Mouse (Mus musculus): ENCODE measurements around the gene Itsn1. TPM values are rescaled to one million over a fixed set of nuclear protein-coding genes. Genes with fewer than 3 reads are reported as not detected.

Gene Itsn1
- 10 to 100 TPM; 40.8 to 56.7 TPM for total RNA-seq (2021)

DNA sequence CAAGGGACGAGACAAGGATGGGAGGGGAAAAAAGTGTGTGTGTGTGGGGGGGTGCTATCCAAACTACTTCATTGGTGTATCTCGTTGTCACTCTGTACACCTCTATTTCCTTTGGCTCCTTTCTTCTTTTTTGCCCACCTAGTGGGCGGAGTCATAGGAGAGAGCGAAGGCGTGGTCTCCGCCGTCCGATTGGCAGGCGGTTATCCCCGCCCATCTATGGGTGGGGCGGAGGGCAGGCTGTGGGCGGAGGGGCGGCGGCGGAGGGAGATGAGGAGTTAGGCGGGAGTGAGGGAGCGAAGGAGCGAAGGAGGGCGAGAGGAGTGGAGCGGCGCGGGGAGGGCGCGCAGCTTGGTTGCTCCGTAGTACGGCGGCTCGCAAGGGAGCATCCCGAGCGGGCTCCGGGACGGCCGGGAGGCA lies at the start of gene Itsn1:
Gene Itsn1, plus strand, starts transcription at position 216 of the 417 bp plus-strand sequence.
- DNase-seq (ENCODE audit: low spot score), result peak; percentile 97
- intact Hi-C loops (cut with DNase I), result loop anchor here (10.0 kb wide), 1 partner anchor 566 kb away; the partner anchor contains the start of gene Kcne2

DNA sequence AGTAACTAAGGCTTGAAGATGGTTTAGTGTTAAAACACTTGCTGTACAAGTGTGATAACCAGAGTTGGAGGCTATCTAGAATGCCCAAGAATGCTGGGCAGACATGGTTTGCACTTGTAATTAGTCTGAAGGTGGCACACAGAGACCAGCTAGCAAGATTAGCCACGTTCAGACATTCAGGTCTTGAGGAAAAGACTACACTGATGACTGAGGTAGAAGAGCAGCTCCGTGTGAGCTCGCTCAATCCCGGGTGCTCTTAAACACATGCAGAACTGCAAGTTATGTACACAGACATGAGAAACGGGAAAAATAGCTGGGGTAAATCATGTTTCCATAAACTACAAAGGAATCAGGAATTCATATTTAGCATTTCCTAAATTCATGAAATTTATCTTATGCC lies 48.4 kb upstream of the Itsn1 start:
- intact Hi-C loops (cut with DNase I), result no loop called here
- DNase-seq (ENCODE audit: low spot score), result no peak

DNA sequence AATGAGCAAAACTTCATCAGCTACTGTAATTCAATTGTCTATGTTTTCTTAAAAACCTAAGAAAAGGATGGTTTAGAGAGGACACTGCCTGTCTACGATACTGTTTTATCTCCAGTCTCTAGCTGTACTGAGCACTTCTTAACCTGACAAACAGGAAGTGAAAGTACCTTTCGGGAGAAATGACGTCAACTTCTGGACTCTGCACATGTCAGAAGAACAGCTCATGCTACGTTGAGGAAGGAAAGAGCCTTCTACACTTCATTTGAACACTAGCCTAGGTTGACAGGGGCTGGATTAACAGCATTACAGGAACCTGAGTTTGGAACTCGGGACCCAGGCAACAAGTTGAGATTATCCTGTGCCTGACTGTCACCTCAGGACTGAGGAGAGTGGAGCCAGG lies 43.6 kb upstream of the Itsn1 start:
- intact Hi-C loops (cut with DNase I), result loop anchor here (5.0 kb wide), 1 partner anchor 88 kb away; the partner anchor contains the start of gene Tmem50b
- no peak for DNase-seq (ENCODE audit: low spot score)

DNA sequence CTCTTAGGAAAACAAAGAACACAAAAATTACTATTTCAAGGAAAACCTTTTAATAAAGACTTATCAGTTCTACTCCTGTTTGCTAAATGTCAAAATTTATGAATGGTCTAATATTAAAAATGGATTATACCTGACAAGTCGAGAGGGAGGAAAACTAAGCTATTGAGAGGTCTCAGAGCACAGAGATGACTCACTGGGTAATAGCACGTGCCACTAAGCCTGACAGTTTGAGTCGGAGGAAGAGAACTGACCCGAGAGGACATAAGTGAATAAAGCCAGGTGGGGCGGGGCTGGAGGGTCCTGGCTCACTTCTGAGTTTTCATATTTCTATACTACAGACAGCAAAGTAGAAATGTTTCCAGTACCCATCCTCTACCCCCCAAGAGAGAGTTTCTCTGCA lies 42.7 kb upstream of the Itsn1 start:
- DNase-seq (ENCODE audit: low spot score), result no peak
- intact Hi-C loops (cut with DNase I), result loop anchor here (5.0 kb wide), 1 partner anchor 89 kb away; the partner anchor contains the start of gene Tmem50b

DNA sequence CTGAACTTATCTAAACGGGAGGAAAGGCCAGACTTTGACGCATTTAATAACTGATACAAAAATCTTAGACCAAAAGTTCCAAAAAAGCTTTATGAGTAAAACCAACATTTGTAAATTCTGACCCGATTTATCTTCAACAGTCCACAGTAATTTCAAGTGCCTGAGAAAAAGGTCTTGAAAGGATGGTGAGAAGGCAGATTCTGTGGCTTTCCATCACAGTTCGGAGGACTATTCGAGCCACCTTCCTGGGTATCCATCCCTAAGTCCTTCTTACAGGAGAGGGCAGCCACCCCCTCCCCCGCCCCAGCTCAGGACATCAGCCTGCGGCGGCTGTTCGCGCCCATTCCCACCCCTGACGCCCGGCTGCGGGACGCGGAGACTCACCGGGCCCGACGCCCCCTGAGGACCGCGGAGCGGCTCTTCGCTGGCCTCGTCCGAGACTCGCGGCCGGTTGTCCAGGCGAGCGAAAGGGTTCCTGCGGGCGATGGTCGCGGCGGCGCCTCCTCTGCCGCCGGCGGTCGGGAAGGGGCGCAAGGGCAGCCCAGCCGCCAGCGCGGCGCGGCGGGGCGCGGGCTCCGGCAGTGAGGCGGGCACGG lies 41.0 kb upstream of the Itsn1 start:
- intact Hi-C loops (cut with DNase I), result loop anchor here (2.0 to 5.0 kb wide), 2 partner anchors 39 to 91 kb away; partner anchors contain the start of gene Tmem50b
- no peak for DNase-seq (ENCODE audit: low spot score)

DNA sequence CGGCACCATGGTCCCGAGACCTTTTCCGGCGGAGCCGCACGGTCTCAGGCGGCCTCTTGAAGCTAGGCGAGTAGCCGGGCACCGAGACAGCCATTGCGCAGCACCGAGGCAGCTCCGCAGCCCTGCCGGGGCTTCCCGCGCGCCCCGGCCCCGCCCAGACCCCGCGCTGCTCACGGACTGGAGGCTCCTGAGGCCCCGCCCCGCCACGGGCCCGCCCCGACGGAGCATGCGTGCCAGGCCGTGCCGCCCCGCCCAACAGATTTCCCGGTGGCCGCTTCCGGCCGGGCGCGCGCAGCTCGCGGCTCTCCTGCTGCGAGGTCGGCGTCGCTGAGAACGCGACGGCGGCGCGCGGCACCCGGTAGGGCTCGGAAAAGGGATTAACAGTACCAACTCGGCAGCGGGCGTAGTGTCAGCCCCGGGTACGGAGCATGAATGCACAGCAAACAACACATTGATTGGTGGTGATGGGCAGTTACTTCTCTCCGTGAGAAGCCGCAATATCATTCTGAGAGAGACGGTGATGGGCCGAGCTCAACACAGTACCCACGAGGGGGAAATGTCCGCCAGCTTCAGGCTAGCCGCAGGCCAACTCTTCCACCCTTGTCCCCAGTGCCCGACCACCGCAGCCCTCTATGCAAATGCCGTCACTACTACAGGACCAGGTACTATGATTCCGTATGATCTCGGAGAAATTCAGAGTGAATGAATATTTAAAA lies 40.3 kb upstream of the Itsn1 start, which contains the start of gene Donson:
Gene Donson, minus strand, starts transcription at position 152 of the 716 bp plus-strand sequence.
- peak; percentile 86 for DNase-seq (ENCODE audit: low spot score)
- intact Hi-C loops (cut with DNase I), result loop anchor here (2.0 to 5.0 kb wide), 2 partner anchors 40 to 91 kb away; partner anchors contain the start of gene Tmem50b

DNA sequence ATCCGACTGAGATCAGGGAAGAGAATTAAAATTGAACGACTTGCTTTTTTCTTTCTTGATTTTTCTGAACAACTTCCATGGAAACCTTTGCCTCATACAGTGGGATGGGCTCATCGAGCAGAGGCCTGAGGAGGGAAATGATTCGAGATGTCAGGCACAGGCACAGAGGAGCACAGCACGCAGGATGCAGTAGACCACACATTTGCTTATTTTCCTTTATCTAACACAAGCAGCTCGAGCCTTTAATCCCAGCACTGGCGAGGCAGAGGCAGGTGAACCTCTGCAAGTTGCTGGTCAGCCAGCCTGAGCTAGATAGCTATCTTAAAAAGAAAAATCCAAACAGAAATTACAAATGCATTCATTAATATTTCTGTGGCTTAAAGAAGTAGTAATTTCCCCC lies 39.3 kb upstream of the Itsn1 start:
- intact Hi-C loops (cut with DNase I), result loop anchor here (1.0 to 10.0 kb wide), 5 partner anchors 36 to 615 kb away; partner anchors contain the start of genes Smim11 and Tmem50b

DNA sequence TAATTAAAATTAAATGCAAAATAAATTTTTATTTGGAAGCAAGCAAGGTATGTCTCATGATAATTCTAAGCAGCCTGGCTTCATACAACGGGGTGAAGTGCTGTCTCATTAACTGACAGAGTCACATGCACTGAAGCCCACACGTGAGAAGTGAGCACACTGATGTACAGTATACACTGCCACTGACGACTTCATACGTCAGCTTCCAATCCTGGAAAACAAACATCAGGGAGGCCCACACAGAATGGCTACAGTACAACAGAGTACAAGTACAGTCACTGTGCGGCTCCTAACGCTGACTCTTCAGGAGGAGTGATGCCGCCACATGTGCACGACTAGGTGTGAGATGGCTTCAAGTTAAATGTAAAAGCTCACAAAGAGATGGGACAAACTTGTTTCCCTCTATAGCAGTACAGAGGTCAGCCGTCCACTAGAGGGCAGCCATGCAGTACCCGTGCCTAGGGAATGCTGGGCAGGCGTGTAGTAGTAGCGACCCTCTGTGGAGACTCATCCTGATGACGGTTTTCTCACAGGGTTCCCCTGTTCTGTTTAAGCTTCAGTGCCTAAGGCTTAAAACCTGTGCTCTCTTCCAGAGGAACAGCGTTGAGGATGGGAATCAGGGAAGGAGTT lies 34.5 kb upstream of the Itsn1 start:
- intact Hi-C loops (cut with DNase I), result loop anchor here (2.0 to 10.0 kb wide), 3 partner anchors 190 to 610 kb away; partner anchors contain the start of gene Smim11
- peak; percentile 21 for DNase-seq (ENCODE audit: low spot score)

More for the DNA sequence above, 39.3 kb upstream of the Itsn1 start:
- DNase-seq (ENCODE audit: low spot score), result no peak

DNA sequence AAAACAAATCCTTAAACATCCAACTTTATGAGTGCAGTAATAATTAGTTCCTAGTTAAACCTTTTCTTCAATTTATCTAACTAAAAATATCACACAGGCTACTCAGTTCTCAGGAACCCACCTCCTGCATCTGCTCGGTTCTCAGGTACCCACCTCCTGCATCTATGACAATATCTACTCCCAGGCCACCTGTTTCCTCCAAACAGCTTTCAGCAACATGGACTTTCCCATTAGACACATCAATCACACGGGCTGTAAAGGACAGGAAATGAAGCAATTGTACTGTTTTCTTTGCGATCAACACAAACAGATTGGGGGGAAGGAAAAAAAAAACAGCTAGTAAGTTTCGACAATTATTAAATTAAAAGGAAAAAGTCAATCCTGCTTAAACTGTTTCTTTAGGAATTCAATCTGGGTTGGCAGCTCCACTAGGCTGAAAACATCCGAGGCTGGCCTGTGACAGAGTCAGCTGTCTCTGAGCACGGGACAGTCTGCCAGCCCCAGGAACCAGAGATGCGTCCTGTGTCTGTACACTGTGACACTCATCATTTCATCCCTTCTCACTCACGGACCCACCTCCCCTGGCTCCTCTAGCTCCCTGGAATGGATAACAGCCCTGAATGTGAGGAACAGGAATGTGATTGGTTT lies 33.8 kb upstream of the Itsn1 start:
- intact Hi-C loops (cut with DNase I), result loop anchor here (2.0 to 10.0 kb wide), 3 partner anchors 190 to 610 kb away; partner anchors contain the start of gene Smim11
- DNase-seq (ENCODE audit: low spot score), result no peak

DNA sequence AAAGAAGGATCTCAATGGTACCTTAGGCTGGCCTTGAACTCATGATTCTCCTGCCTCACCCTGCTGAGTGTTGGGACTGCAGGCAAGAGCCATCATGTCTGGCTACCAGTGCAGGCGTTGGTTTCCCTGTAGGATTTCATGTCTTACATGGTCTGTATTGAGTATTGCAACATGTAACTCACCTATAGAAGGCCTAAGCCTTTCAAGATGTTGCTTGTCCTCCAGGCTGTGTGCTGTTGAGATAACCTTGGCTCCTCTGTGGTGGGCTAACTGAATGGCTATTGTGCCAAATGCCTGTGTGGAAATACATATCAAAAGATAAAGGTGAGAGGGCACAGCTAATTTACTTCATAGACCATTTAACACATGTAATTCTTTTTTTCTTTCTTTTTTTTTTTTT lies 30.1 kb upstream of the Itsn1 start:
- DNase-seq (ENCODE audit: low spot score), result no peak
- intact Hi-C loops (cut with DNase I), result loop anchor here (10.0 kb wide), 2 partner anchors 186 to 606 kb away; partner anchors contain the start of gene Smim11

DNA sequence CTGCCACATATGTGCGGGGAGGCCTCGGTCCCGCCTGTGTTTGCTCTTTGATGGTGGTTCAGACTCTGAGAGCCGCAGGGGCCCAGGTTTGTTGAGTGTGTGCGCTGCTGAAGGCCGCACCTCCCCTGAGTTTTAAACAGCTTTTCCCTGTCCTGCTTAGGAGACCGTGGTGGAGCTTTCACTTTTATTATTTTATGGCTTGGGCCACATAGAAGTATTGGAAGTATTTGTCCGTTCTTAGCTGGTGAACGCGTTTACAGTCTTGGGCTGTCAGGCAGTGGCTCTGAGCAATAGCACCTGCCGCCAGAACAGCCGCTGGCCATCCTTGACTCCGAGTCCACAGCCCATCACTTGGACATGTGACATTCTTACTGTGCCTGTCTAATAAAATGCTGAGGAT lies 27.2 kb upstream of the Itsn1 start:
- no peak for DNase-seq (ENCODE audit: low spot score)
- intact Hi-C loops (cut with DNase I), result no loop called here

DNA sequence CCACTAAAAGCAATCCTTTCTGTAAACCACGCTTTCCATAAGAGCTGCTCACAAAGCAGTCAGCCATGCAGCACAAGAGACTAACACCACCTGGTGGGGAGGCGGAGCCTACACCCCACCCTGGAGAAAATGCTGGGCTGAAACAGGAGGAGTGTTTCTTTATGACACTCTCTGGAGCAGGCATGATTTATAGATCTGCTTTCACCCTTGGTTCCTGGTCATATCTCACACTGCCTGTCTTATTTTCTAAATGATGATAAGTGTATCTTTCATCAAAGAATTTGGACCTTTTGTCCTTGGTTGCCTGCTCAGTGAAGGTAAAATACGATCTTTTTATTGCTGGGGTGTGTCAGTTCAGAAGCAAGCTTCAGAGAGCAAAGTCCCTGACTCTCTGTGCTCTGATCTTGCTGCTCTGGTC lies 26.3 kb upstream of the Itsn1 start:
- DNase-seq (ENCODE audit: low spot score), result no peak
- intact Hi-C loops (cut with DNase I), result no loop called here

DNA sequence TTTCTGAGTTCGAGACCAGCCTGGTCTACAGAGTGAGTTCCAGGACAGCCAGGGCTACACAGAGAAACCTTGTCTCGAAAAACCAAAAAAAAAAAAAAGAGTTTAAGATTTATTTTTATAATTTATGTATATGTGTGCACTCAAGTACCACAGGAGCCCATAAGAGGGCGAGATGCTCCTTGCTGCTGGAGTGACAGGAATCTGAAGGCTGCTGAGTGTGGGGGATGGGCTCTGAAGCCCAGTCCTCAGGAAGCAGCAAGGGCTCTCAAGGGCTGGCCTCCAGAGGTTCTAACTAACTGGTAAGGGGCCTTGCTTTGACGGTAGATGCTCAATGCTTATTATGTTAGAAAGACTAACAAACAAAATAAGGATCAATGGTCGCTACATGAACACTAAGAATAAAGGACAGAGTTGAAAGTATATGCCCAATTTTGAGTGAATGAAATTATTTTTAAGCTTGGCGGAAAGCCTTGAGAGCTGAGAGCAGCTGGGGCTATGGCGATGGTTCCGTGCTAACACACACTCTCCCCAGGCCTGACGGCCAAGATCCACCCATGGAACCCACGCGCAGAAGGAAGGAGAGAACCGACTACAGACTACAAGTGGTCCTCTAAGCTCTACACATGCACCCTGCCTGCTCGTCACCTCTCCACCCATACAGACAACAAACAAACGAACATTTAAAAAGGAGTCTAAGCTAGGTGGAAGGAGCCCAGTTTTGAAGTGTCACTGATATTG lies 24.3 kb upstream of the Itsn1 start:
- intact Hi-C loops (cut with DNase I), result no loop called here
- no peak for DNase-seq (ENCODE audit: low spot score)

DNA sequence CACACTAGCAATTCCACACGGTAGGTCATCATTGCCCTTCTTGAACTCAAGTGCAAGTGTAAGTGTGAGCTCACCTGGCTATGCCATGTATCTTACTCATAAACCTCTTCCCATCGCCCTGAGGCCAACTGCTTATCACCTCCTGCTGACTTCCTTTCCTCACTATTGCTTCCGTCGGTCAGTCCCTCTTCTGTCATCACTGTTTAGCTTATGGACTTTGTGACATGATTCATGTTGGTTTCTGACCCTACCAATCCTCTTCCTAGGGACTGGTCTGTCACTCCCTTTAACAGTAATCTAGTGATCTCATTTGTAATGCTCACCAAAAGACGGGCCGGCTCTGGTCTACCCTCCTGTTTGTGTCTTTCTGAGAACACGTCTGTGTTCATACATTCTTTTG lies 18.8 kb upstream of the Itsn1 start:
- DNase-seq (ENCODE audit: low spot score), result no peak
- intact Hi-C loops (cut with DNase I), result no loop called here

DNA sequence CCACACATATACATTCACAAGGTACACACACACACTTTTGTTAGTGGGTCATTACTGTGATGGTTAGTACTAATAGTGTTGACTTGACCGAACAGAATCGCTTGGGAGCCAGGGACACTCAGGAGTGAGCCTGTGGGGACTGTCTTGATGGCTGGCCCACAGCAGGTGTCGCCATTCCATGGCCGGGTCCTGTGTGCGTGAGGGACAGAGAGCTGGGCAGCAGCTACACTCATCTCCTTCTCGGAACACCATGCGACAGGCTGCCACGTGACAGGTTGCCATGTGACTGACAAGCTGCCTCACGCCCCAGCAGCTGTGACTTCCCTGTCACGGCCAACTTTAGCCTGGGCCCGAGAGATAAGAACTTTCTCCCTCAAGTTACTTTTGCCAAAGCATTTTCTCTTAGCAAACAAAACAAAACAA lies 12.1 kb upstream of the Itsn1 start:
- intact Hi-C loops (cut with DNase I), result no loop called here
- DNase-seq (ENCODE audit: low spot score), result peak; percentile 40

DNA sequence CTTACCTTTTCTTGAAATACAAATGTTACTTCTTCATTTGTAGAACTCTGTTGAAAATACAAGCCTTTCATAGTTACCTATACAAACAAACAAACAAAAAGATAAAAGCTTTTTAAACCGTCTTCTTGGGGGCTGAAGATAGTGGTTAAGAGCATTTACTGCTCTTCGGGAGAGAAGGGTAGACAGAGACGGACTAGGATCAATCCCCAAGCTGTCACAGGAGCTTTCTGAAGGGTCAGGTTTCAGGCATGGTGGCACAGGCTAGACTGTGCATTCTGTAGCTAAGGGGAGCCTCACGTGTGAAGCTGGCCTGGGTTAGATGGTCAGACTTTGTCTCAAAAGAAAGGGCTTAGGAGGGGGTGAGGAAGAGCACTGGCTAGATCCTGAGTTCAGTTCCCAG lies 11.7 kb upstream of the Itsn1 start:
- no peak for DNase-seq (ENCODE audit: low spot score)
- intact Hi-C loops (cut with DNase I), result no loop called here

DNA sequence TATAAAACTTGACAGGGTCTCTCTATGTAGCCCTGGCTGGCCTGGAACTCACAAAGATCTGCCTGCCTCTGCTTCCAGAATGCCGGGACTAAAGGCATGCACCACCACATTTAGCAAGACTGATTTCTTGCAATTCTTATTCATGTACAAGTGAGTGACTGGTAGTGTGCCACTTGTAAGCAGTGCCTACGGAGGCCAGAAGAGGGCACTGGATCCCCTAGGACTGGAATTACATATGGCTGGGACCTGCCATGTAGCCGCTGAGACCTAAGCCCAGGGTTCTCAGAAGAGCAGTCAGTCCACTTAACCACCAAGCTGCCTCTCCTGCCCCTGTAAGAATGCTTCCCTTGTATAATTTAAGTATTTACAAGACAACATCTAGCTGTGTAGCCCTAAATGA lies 4.8 kb upstream of the Itsn1 start:
- no peak for DNase-seq (ENCODE audit: low spot score)
- intact Hi-C loops (cut with DNase I), result loop anchor here (1.0 to 10.0 kb wide), 3 partner anchors 159 to 571 kb away; partner anchors contain the start of gene Kcne2

DNA sequence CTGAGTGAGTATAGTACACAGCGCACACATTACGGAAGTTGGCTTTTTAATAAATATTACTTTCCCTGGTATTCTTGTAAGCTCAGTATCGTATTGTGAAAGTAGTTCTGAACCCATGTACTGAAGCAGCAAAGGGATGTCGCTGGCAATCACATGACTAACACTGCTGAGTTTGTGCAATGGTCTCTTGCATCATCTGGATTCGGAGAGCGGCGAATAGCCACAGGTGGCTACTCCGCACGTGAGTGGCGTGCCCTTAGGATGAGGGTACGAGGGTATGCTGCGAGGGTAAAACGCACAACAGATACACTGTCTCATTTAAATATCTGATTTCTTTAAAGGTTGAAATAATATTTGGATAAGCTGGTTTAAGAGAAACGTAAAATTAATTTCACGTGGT lies 1.6 kb upstream of the Itsn1 start:
- DNase-seq (ENCODE audit: low spot score), result no peak
- intact Hi-C loops (cut with DNase I), result loop anchor here (10.0 kb wide), 1 partner anchor 567 kb away; the partner anchor contains the start of gene Kcne2

All from heart, postnatal 25 days (tissue).